Mouse (Mus musculus): Measurements from ENCODE around the gene Erc1.
"Not testable (repeated sequence)": the region's sequence is repeated elsewhere in the genome, so short reads cannot be mapped to it uniquely, and the experiment has no call there.

Gene Erc1

GRCm38 (mm10) chr6:119848034-119848695 lies at the start of gene Erc1:
Gene Erc1 (minus strand): TSS chr6:119848167.
- peak; percentile 95 for DNase-seq

DNA sequence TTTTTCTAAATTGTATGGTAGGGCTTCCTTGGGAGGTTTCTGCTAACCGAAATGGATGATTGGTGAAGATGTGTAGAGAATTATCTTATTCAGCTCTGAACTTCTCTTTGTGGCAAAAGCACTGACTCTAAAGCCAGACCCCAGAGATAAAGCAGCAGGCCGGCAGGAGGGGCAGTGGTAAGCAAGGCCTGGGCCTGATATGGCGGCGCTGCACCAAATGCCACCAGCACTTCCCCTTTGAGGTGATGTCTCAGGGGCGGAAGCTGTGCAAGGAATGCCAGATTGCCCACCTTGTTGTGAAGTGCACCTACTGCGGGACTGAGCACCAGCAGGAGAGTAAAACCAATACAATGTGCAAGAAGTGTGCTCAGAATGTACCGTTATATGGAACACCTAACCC lies 44.7 kb upstream of the Erc1 start:
- no peak for DNase-seq

GRCm38 (mm10) chr6:119883151-119883550 lies 35.2 kb upstream of the Erc1 start:
- no peak for DNase-seq

GRCm38 (mm10) chr6:119864341-119865034 lies 16.5 kb upstream of the Erc1 start:
- peak; percentile 86 for DNase-seq

GRCm38 (mm10) chr6:119861519-119861918 lies 13.6 kb upstream of the Erc1 start:
- no peak for DNase-seq

DNA sequence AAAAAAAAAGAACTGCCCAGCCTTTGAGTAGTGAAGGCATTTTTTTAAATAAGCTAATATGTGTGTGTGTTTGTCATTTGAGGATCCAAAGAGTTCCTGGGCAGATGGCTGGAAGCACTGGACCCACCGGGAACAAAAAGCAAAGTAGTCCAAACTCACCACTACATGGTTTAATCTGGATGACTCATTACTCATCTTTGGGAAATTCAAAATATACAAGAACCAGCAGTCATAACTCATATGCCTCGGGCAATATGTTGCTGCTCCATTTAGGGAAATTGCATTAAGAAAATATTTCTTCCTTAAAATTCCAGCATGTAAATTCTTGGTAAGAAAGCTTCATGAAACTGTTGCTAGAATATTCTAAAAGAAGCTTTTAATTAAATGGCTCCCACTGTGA lies 12.3 kb upstream of the Erc1 start:
- no peak for DNase-seq

- DNase-seq: no peak
Measured at GRCm38 (mm10) chr6:119855471-119855870, 7.5 kb upstream of the Erc1 start.

GRCm38 (mm10) chr6:119854156-119854555 lies 6.2 kb upstream of the Erc1 start:
- DNase-seq: no peak

DNA sequence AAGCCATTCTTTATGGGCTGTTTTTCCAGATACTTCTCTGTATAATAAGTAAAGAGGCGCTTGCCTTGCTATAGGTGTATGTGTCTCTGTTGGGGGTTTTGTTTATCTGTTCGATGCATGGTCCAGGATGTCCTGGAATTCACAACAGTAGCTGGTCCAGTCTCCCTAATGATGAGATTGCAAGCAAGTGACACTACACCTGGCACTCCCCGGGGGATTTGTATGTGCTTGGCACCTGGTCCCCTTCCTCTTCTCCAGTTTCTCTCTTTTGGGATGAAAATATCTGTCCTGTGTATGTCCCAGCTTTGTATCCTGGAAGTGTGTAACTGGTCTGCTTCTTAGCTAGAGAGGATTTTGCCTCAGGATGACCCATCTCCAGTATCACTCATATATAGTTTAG lies 1.9 kb upstream of the Erc1 start:
- no peak for DNase-seq

GRCm38 (mm10) chr6:119849348-119849709 lies 1.4 kb upstream of the Erc1 start:
- no peak for DNase-seq

- DNase-seq: no peak
Measured at GRCm38 (mm10) chr6:119848696-119849347, 855 bp upstream of the Erc1 start.

GRCm38 (mm10) chr6:119847518-119848033 lies 391 bp downstream of the Erc1 start:
- peak; percentile 43 for DNase-seq

DNA sequence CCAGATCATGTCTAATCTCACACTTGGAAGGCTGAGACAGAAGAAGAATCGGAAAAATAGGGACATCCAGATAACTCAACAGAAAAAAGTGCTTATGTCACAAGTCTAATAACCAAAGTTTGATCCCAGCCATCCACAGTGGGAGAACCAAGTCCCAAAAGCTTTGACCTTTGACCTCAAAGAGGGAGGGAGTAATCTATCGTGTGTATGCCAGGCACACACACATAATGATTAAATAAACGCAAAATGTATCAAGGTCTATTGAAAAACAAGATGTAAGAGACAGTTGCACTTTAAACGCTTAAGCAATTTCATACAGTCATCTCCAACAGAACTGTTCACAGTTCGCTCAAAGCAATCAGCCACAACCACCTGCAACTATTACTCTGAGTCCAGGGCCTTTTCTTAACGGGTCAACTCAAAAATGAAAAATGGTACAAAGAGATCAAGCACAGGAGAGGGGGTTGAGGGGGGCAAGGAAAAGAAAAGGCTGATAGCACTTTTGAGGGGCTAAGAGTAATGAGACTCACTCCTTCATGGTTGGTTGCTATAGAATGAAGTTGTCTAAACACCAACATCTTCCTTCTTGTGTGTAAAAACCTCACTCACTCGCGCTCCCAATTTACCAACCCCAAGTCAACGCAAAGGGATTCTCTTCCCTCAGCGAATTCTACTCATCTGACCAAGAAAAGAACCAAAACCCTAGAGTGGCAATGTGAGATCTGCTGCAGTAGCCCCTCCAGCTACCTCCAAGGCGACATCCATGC lies 1.0 kb downstream of the Erc1 start:
- DNase-seq: no peak

DNA sequence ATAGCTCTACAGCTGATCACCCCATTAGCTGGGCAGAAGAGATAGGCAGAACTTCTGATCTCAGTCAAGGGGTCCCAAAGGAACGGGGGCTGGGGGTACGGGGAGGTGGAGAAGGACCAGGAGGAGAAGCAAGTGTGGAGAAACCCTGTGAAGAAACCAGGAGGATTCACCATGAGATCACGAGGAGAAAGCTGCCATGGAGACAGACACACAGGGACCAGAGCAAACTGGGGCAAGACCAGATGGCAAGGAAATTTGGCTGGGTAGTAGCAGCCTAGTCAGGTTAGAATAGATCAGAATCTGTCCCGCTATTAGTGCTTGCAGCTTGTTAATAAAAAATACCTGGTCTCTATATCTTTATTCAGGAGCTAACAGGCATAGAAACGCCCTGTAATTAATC lies 18.0 kb downstream of the Erc1 start:
- no peak for DNase-seq

DNA sequence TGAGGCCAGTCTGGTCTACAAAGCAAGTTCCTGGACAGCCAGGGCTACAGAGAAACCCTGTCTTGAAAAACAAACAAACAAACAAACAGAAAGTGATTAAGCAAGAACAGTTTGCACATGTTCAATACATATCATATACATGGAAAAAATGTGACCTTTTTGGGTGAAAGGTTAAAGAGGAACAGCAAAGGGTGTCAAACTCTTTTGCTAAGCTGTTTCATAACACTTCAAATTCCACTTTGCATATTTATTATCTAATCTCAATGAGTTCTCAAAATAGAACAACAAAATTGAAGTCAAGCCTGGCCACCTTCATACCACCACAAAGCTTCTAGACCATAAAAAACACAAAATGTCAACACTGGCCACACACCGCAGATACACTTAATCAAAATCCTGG lies 19.8 kb downstream of the Erc1 start:
- no peak for DNase-seq

DNA sequence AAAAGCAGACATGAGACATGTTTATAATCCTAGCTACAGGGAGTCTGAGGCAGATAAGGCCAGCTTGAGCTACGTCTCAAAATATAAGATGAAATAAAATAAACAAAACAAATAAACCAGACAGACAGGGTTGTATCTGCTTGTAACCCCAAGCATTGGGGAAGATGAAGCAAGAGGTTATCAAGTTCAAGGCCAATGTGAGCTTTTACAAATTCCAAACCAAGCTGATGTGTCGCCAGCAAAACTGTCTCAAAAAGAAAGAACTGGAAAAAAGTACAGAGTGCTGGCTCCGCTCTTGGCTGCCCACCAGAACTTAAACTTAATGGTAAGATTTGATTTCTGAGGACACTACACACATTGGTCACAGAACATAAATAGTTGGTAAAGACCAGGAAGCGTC lies 21.3 kb downstream of the Erc1 start:
- no peak for DNase-seq

- DNase-seq: no peak
Measured at GRCm38 (mm10) chr6:119822216-119822615, 25.8 kb downstream of the Erc1 start.

- no peak for DNase-seq
Measured at GRCm38 (mm10) chr6:119821158-119821557, 26.8 kb downstream of the Erc1 start.

DNA sequence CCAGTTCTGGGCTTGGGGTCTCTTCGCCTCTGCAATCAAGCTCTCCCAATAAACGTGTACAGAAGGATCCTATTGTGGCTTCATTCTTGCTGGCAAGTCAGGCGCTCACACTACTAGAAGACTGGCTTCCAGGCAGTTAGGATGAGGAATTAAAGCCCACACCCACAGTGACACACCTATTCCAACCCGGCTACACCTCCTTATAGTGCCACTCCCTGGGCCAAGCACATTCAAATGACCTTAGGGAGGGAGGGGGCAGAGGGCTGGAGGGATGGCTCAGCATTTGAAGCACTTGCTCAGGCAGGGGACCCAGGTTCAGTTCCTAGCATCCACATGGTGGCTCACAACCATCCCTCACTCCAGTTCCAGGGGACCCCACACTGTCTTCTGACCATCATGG lies 29.4 kb downstream of the Erc1 start:
- DNase-seq: no peak

GRCm38 (mm10) chr6:119815426-119815825 lies 32.5 kb downstream of the Erc1 start:
- no peak for DNase-seq

DNA sequence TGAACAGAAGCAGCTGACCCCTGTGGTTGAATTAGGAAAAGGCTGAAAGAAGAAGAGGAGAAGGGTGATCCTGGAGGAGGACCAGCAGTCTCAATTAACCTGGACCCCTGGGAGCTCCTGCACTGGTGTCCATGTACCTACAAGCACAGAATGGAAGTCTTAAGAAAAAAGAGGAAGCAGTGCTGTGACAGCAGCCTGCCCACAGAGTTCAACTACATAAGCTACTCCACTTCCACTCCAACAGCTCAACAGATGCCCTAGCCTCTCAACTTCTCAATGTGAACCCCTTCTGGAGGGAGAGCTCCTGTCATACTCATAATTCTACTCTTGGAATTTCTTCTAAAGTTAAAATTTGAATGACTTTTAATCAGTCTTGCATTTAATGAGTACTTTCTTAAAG lies 34.9 kb downstream of the Erc1 start:
- not testable (repeated sequence) for DNase-seq

- no peak for DNase-seq
Measured at GRCm38 (mm10) chr6:119808726-119809505, 39.1 kb downstream of the Erc1 start.
